Mouse (Mus musculus) kidney, adult 11 months (tissue): ENCODE measurements around the gene Gm29609.
A peak's percentile ranks its signal among the peaks of the same experiment; 100 is the strongest.

Experiments
- DNase-seq: peaks from one replicate; pipeline ENCODE4 v3.0.0; 2022

Gm29609 gene

GRCm38 (mm10) chr5:31197072-31197471, 17.4 kb upstream of the Gm29609 start:
- DNase-seq, result no peak

GRCm38 (mm10) chr5:31196207-31196606, 16.5 kb upstream of the Gm29609 start:
- DNase-seq, result no peak

GRCm38 (mm10) chr5:31195671-31196070, 16.0 kb upstream of the Gm29609 start:
- no peak for DNase-seq

GRCm38 (mm10) chr5:31194486-31195485, 15.1 kb upstream of the Gm29609 start:
- no peak for DNase-seq

GRCm38 (mm10) chr5:31193631-31194281, 14.0 kb upstream of the Gm29609 start:
- DNase-seq, result no peak

- peak; percentile 99 for DNase-seq
Measured at GRCm38 (mm10) chr5:31192939-31193630, 13.4 kb upstream of the Gm29609 start, which contains the start of the genes Snx17 and Eif2b4. Snx17 (plus strand) TSS chr5:31193227. Eif2b4 (minus strand) TSS chr5:31193430.

- no peak for DNase-seq
Measured at GRCm38 (mm10) chr5:31192045-31192938, 12.6 kb upstream of the Gm29609 start.

- DNase-seq, result no peak
Measured at GRCm38 (mm10) chr5:31190201-31190600, 10.5 kb upstream of the Gm29609 start.

- DNase-seq, result no peak
Measured at GRCm38 (mm10) chr5:31188223-31188840, 8.6 kb upstream of the Gm29609 start.

- no peak for DNase-seq
Measured at GRCm38 (mm10) chr5:31183678-31184077, 4.0 kb upstream of the Gm29609 start.

- DNase-seq, result no peak
Measured at GRCm38 (mm10) chr5:31181183-31181770, 1.6 kb upstream of the Gm29609 start.

- peak; percentile 48 for DNase-seq
Measured at GRCm38 (mm10) chr5:31179301-31179765, 378 bp downstream of the Gm29609 start.

- DNase-seq, result no peak
Measured at GRCm38 (mm10) chr5:31168630-31169029, 11.1 kb downstream of the Gm29609 start.

GRCm38 (mm10) chr5:31164878-31165277, 14.8 kb downstream of the Gm29609 start:
- no peak for DNase-seq

- DNase-seq, result no peak
Measured at GRCm38 (mm10) chr5:31162462-31162861, 17.2 kb downstream of the Gm29609 start.

- DNase-seq, result peak; percentile 93
Measured at GRCm38 (mm10) chr5:31154152-31154553, 25.6 kb downstream of the Gm29609 start, which contains the start of gene Mpv17. Mpv17 (minus strand) TSS chr5:31154251.

- DNase-seq, result no peak
Measured at GRCm38 (mm10) chr5:31153516-31154151, 26.1 kb downstream of the Gm29609 start.

- DNase-seq, result no peak
Measured at GRCm38 (mm10) chr5:31151746-31152145, 28.0 kb downstream of the Gm29609 start.

- no peak for DNase-seq
Measured at GRCm38 (mm10) chr5:31149781-31150180, 29.9 kb downstream of the Gm29609 start.

GRCm38 (mm10) chr5:31138968-31139425, 40.7 kb downstream of the Gm29609 start:
- DNase-seq, result no peak
